Comparison of ENCODE assay signal across 8 mouse cellular contexts in the genomic region with DNA sequence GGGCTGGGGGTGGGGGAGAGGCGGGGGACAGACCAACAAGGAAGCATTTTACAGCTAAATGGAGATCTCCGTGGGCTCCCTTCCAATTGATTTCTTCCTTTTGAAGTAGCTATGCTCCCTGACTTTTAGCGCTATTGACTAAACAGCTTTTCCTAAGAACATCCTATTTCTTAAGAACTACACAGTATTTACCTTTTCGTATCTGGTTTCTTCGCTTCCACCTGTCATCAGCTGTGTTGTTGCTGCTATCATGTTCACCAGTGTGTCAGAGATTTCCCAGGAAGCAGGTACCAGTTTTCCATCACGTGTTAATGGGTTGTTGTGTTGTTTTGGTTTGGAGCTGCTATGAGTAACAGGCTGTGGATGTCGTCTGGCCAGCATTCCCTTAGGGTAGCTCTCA. TPM values are rescaled to one million over a fixed set of nuclear protein-coding genes. Genes with fewer than 3 reads are reported as not detected.
DNase-seq lines count a peak whose midpoint lies in the region; ATAC-seq and TF ChIP-seq lines count a peak whose summit lies in the region.

A gene (minus strand): TSS at position 260 of the 400 bp plus-strand sequence.

- no peak for ATAC-seq in embryonic facial prominence, embryonic 13.5 days (ENCODE audit: insufficient number of reproducible peaks, insufficient read depth, low FRiP score, low TSS enrichment, low read depth)
- ATAC-seq in hindbrain, embryonic 13.5 days (ENCODE audit: low FRiP score), result no peak
- no peak for ATAC-seq in inflammation-experienced regulatory T-cells, adult 6 months

- peak within 1 kb of the TSS; percentile 89 for H3K9ac ChIP-seq in embryonic facial prominence, embryonic 13.5 days
- H3K9ac ChIP-seq in hindbrain, embryonic 13.5 days, result peak within 1 kb of the TSS; percentile 87

- peak within 1 kb of the TSS; percentile 69 for H3K27ac ChIP-seq in embryonic facial prominence, embryonic 13.5 days
- H3K27ac ChIP-seq in hindbrain, embryonic 13.5 days, result peak within 1 kb of the TSS; percentile 90
- peak within 1 kb of the TSS; percentile 92 for H3K27ac ChIP-seq in midbrain, embryonic 10.5 days (replicated peaks)

- H3K4me3 ChIP-seq in E14TG2a.4 (replicated peaks; ENCODE audit: low read length), result peak within 1 kb of the TSS; percentile 97
- peak within 1 kb of the TSS; percentile 92 for H3K4me3 ChIP-seq in embryonic facial prominence, embryonic 13.5 days
- H3K4me3 ChIP-seq in hindbrain, embryonic 13.5 days, result peak within 1 kb of the TSS; percentile 69
- H3K4me3 ChIP-seq in midbrain, embryonic 10.5 days, result peak within 1 kb of the TSS; percentile 90

- H3K4me1 ChIP-seq in E14TG2a.4 (replicated peaks; ENCODE audit: low read depth, low read length), result peaks cover 88% of the 10 kb centered on the region
- H3K4me1 ChIP-seq in embryonic facial prominence, embryonic 13.5 days, result peaks cover 26% of the 10 kb centered on the region
- peaks cover 32% of the 10 kb centered on the region for H3K4me1 ChIP-seq in hindbrain, embryonic 13.5 days (replicated peaks)
- H3K4me1 ChIP-seq in midbrain, embryonic 10.5 days, result peaks cover 31% of the 10 kb centered on the region

- DNase-seq in heart, adult 11 months, result peak; percentile 74
- no peak for DNase-seq in heart, adult 9 months (ENCODE audit: low spot score in 2 of 2)
- no peak for DNase-seq in midbrain, embryonic 10.5 days (ENCODE audit: low spot score)
- no peak for DNase-seq in frontal cortex, postnatal 14 days (ENCODE audit: low spot score in 2 of 2)

- no peaks in the 10 kb centered on the region for H3K9me3 ChIP-seq in E14TG2a.4 (ENCODE audit: low read length)
- no peaks in the 10 kb centered on the region for H3K9me3 ChIP-seq in embryonic facial prominence, embryonic 13.5 days
- H3K9me3 ChIP-seq in hindbrain, embryonic 13.5 days, result no peaks in the 10 kb centered on the region
- H3K9me3 ChIP-seq in midbrain, embryonic 10.5 days (replicated peaks), result no peaks in the 10 kb centered on the region

- H3K36me3 ChIP-seq in E14TG2a.4 (ENCODE audit: insufficient read depth, low read length), result peaks cover 19% of the 10 kb centered on the region
- H3K36me3 ChIP-seq in embryonic facial prominence, embryonic 13.5 days, result 0 out of 2 replicates have a peak, but pooled peaks cover 2% of the 10 kb centered on the region
- H3K36me3 ChIP-seq in hindbrain, embryonic 13.5 days, result no peaks in the 10 kb centered on the region
- H3K36me3 ChIP-seq in midbrain, embryonic 10.5 days, result no peaks in the 10 kb centered on the region

- peak within 1 kb of the TSS; percentile 89 for H3K4me2 ChIP-seq in embryonic facial prominence, embryonic 13.5 days
- H3K4me2 ChIP-seq in hindbrain, embryonic 13.5 days, result peak within 1 kb of the TSS; percentile 69

- H3K27me3 ChIP-seq in E14TG2a.4 (ENCODE audit: insufficient read depth, low read length), result no peaks in the 10 kb centered on the region
- no peaks in the 10 kb centered on the region for H3K27me3 ChIP-seq in embryonic facial prominence, embryonic 13.5 days
- no peaks in the 10 kb centered on the region for H3K27me3 ChIP-seq in hindbrain, embryonic 13.5 days
- no peaks in the 10 kb centered on the region for H3K27me3 ChIP-seq in midbrain, embryonic 10.5 days (ENCODE audit: low read depth, poor library complexity, severe bottlenecking)

- WGBS in embryonic facial prominence, embryonic 13.5 days, result 33% methylated on average over 7 of the region's 7 CpGs
- 38% methylated on average over 7 of the region's 7 CpGs for WGBS in hindbrain, embryonic 13.5 days
- WGBS in midbrain, embryonic 10.5 days, result 45% methylated on average over 7 of the region's 7 CpGs

- TF ChIP-seq CTCF in E14TG2a.4 (conservative IDR thresholded peaks at IDR 0.05; ENCODE audit: low read length), result no peak

RNA-seq across cellular contexts. Expression of the gene that starts here (rescaled TPM):
- polyA plus RNA-seq in embryonic facial prominence, embryonic 13.5 days (2015; fragmentation: Nextera tagmentation; extraction: Ambion mirVana), result 20.0 and 20.2 TPM in 2 replicates
- 36.1 and 36.8 TPM in 2 replicates for polyA plus RNA-seq in hindbrain, embryonic 13.5 days (2015; fragmentation: Nextera tagmentation; extraction: Ambion mirVana)
- 18.0 and 26.9 TPM in 2 replicates for polyA plus RNA-seq in midbrain, embryonic 10.5 days (2016; fragmentation: Nextera tagmentation; extraction: Ambion mirVana)
- polyA plus RNA-seq in inflammation-experienced regulatory T-cells, adult 6 months (2017; shearing (Covaris generic)), result 1 to 10 TPM; 5.4 to 6.7 (median 6.4) TPM
